Mouse (Mus musculus) spleen, adult 18-20 months (tissue): ENCODE results near the gene Carns1.
"Not testable (repeated sequence)": the region's sequence is repeated elsewhere in the genome, so short reads cannot be mapped to it uniquely, and the experiment has no call there.

Source experiments
- DNase-seq, 2 experiments: peaks; one replicate each; pipeline ENCODE4 v3.0.0; 2022; ENCODE audit warnings: mixed read lengths in 2 of 2

Carns1 gene

DNA sequence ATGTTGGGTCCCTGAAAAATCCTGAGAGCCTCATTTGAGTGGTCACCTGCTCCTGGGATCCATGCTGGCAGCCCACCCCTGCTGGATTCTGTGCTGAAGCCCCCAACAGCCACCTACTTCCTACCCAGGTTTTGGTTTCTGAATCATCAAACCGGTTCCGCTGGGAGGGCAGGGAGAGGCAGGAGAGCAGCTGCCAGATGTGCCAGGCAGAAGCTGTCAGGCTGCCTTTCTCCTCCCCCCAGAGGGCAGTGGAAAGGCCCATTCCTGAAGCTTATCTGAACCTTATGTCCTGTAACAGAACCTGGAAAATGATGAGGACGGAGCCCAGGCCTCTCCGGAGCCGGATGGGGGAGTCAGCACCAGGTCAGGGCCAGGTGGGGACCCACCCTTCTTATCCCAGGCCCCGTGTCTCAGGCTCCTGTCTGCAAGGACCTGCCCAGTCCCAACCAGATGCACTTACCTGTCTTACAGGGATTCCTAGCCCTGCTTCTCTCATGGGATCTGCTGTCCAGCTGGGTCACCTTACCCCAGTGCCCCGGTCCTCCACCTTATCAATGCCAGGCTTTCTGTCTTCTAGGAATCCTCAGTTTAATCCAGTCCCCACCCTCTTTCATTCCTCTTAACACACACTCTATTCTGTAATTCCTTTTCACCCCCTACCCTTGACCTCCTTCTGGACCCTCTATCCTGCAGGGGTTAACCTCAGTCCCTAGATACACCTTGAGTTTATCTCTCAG, 48.4 kb downstream of the Carns1 start:
- DNase-seq, result no peak

DNA sequence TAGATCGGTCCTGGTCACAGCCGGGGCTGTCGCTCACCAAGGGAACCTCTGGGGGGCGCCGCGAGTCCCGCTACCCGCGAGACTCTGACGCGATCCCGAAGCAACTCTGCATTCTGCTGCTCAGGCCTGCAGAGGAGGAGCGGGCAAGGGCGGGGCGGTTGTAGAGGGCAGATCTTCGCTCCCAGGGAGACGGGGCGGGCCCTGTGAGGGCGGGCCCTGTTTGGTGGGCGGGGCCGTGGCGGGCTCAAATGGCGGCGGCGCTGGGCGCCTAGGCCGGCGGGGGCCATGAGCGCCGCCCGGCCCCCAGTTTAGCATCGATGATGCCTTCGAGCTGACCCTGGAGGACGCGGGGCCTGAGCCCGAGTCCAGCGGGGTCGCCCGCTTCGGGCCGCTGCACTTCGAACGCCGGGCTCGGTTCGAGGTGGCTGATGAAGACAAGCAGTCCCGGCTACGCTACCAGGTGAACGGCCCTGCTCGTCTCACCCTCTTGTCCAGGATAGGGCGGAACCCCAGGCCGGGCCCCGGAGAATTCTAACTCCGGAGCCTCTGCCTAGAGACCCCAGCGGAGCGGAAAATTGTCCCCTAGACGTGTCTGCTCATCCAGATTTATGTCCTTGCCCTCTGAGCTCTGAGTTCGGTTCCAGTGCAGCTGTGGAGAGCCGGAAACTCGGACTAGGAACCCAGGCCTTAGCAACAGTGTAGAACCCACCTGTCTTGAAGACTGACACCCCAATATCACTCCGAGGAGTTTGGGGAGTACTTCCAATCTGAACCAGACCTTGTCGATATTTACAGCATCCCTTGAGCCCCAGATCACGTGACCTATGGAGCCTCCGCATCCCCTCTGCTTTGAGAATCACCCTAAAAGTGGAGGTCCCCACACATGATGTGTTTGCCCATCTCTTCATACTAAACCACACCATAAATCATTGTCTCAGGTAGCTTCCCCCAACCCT, 49.3 kb downstream of the Carns1 start, which contains the start of gene Aip:
Aip (minus strand) TSS at position 118 of the 956 bp plus-strand sequence.
- peak; percentile 98 to 99 for DNase-seq

DNA sequence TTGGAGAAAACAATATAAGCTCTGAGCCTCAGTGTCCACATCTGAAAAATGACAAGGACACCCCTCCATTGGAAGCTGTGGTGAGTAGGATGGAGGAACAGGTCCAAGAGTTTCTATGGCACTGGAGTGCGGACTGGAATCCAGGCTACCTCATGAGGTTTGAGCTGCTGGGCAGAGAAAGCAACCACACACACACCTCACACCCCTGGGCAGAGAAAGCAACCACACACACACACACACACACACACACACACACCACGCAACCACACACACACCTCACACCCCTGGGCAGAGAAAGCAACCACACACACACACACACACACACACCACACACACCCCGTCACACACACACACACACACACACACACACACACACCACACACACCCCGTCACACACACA, 50.0 kb downstream of the Carns1 start:
- not testable (repeated sequence) for DNase-seq

DNA sequence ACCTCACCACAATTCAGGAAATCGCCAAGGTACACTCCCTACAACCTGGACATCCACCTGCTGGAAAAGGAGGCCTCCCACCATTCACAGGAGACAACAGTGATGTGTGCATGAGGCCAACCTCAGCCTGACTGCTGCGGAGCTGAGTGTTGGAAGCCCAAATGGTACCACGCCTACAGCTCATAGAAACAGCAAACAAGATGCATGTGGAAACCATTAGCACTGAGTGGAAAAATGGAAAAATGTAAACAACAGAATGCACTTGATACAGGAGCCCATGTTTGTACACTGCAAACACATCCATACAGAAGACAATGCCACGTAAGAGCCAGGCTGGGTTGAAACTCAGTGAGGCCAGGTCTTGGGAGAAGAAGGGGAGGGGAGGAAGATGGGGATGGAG, 50.8 kb downstream of the Carns1 start:
- DNase-seq, result no peak

DNA sequence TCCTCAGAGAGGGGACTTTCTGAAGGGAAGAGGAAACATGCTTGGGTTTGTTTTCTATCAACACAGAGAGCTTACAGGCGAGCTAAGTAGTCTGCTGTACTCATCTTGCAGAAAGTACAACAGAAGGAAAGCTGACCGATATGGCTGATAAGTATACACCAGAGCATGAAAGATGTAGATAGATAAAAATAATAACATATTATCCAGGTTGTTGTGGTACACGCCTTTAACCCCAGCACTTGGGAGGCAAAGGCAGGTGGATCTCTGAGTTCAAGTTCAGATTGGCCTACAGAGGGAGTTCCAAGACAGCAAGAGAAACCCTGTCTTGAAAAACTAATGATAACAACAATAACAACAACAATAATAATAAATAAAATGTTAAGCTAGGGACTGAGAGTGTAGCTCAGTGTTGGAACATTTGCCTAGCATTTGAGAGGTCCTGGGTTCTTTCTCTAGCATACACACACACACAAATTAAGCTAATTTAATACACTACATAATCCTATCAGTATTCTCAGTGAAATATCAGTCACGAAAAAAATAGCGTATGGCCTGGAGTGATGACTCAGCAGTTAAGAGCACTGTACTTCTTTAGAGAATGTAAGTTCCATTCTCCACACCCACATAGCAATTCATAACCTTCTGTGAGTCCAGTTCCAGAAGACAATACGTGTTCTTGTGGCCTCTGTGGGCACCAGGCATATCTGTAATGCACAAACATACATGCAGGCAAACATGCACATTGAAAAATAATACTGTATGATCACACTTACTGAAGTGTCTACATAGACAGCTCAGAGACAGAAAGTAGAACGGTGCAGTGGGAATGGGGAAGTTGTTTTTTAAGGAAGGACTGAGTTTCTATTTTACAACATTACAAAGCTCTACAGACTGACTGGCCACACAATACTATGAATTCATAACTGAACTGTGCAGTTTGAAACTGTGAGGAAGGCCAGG, 52.6 kb downstream of the Carns1 start:
- no peak for DNase-seq

DNA sequence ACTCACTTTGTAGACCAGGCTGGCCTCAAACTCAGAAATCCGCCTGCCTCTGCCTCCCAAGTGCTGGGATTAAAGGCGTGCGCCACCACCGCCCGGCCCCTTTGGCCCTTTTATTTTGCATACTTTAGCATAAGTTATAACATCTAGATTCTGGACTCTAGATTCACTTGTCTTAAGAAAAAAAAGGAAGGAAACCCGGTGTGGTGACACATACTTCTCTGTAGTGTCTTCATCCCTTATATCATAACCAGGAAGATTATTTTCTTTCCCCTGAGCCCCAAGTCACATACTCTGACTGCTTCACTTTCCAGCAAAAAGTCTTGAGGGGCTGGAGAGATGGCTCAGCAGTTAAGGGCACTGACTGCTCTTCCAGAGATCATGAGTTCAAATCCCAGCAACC, 53.4 kb downstream of the Carns1 start:
- DNase-seq, result not testable (repeated sequence)

DNA sequence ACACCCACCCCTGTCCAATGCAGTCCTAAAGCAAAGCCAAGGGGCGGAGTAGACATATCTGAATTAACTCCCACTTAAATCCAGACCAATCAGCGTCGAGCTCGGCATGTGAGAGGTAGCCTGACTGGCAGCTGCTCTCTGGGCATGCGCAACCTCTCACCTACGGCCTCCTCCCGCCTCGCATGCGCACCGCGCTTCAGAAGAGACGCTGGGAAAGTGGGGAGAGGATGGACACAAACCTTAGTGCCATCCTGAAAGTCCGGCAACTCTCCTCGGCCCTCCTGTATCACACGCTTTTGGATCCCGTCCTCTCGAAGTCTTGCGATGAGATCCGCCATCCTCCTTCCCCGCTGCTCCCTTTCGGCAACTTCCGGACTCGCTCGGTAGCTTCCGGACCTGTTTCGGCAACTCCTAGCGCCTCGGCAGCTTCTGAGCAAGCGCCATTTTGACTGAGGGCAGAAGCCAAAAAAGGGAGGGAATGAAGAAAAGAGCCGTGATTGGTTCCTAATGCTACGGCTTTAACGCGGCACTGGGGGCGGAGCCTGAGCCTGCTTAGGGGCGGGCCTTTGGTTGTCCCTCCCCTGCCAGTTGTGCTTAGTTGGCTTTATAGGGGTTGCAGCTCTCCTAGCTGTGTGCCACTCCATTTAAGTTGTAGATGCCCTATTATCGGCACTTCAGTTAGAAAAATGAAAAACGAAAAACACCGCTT, 54.0 kb downstream of the Carns1 start:
- peak; percentile 96 to 98 for DNase-seq

DNA sequence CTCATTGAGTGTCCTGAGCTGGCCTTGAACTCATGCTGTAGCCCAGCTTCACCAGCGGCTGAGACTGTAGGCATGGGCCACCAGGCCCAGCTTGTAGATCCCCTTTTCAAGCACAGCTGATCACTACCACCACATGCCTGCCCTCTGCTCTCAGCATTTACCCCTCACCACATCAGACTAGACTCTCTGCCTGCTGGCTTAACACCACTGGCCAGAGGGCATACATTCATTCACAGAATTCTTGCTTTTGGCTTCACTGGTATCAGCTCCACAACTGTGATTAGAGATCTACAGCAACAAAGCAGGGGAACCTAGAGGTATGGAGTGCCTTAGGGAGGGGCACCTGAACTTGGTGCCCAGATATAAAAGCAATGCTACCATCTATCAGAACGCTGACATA, 54.8 kb downstream of the Carns1 start:
- DNase-seq, result no peak

DNA sequence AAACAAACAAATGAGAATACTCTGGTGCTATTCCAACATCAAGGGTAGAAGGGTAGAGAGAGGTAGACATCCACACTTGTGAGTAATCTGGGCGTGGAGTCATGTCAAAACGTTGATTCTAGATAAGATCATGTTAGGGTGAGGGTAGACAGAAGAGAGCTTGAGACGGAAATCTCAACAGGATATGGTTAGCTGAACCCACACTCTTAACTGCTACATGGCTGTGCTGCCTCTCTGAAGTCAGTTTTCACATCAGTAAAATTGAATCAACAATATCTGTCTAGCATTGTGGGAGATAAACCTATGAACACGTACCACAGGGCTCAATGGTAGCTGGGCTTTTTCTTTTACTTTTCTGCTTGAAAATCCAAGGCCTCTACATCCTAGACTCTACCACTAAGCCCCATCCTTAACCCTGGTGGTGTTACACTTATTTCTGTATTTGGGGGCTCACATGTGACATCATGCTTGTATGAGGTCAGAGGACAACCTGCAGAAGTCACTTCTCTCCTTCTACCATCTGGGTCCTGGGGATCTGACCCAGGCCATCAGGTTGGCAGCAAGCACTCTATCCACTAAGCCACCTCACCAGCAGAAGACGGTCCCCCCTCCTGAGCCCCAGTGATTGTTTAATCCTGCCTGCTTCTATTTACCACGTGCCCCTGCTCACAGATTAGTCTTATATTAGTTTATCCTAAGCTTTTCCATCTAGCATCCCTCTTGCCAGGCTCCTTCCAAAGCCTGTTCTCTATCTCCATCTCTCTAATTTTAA, 55.4 kb downstream of the Carns1 start:
- DNase-seq, result no peak

DNA sequence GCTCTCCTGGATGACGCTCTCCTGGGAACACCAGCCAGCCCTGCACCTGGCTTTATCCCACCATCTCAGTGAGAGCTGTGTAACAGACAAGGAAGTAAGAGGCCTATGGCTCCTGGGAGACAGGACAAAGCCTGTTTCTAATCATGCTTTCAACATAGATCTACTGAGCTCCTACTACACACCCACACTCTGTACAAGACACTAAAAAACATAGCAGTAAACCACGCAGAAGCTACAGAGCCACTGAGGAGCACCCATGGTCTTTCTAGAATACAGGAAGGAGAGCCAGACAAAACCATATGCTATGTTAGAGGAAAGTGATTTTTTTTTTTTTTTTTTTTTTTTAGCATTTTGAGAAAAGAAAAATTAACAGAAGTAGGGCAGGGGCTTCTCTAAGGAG, 56.9 kb downstream of the Carns1 start:
- DNase-seq, result no peak

DNA sequence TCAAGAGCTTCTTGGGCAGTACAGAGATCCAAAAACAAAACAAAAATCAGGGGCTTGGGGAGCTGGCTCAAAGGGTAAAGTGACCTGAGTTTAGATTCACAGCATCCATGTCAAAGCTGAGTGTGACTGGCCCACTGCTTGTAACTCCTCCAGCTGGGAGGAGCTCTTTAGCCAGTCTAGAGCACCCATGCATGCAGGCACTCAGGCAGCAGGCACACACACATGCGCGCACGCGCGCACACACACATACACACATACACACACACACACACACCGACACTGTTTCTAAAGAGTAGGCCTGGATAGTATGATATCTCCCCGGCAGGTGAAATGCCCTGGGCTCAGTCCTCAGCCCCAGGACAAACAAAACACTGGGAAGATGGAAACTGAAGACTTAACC, 58.3 kb downstream of the Carns1 start:
- no peak for DNase-seq

DNA sequence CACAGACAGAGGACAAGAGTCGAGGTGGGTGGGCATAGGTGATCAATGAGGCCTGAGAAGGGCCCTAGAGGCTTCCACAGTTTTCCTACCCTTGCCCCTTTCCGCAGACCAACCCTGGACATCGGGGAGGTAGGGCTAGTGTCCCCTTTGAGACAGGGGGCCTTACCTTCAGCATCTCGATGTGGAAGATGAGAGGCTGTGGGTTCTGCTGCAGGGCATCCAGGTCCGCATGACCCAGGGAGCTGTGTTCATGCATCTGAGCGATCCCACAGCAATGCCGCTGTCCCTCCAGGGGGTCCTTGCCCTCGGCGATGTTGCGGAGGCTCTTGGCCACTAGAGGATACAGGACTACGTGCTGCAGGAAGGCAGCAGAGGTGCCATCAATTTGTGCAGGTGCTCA, 59.5 kb downstream of the Carns1 start:
- DNase-seq, result no peak

DNA sequence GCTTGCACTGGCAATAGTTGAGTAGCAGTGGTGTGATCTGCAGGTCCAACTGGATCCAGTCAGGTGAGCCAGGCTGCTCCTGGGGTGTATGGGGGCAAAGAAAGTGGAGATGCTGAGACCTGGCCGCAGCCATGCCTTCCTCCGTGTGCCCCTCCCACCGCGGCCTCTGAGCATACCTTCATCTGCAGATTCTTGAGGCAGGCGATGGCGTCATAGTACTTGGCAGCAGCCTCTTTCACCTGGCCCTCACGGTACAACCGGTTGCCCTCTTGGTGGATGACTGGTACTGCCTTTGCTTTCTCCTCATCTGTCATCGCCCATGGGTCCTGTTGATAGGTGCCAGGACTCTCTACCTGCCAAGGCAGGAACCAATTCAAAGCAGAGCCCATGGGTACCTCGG, 60.1 kb downstream of the Carns1 start:
- DNase-seq, result no peak

DNA sequence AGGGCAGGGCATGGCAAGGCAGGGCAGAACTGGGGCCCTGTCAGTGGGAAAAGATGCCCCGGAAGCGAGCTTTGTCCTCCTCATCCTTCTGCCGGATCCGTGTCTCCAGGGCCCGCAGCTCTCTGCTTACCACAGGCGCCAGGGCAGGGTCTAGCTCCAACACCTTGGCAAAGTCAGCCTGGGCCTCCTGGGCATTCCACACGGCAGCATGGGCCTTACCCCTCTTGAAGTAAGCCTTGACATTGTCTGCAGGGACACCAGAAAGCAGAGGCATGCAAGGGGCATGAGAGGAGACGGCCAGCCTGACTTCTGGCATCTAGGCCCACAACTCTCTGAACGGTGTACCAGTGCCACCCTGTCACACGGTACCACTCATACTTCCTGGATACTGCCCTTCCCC, 60.7 kb downstream of the Carns1 start:
- no peak for DNase-seq
